Mouse (Mus musculus): ENCODE measurements around the gene Gmppa.
A peak's percentile ranks its signal among the peaks of the same experiment; 100 is the strongest.

- TF ChIP-seq CTCF (IDR thresholded peaks at IDR 0.05; ENCODE audit: insufficient read depth, low read depth, low read length) (peak; percentile 55), POLR2A (IDR thresholded peaks at IDR 0.05; ENCODE audit: insufficient read depth, low read depth, low read length) (no peak)
Measured at GRCm38 (mm10) chr1:75425796-75426471, 9.8 kb upstream of the Gmppa start.
